Mouse (Mus musculus): Measurements from ENCODE around the gene Cd7.
A peak's percentile ranks its signal among the peaks of the same experiment; 100 is the strongest.

The Cd7 gene

GRCm38 (mm10) chr11:120990126-120990781, 49.0 kb downstream of the Cd7 start:
- peak; percentile 39 to 59 for DNase-seq

DNA sequence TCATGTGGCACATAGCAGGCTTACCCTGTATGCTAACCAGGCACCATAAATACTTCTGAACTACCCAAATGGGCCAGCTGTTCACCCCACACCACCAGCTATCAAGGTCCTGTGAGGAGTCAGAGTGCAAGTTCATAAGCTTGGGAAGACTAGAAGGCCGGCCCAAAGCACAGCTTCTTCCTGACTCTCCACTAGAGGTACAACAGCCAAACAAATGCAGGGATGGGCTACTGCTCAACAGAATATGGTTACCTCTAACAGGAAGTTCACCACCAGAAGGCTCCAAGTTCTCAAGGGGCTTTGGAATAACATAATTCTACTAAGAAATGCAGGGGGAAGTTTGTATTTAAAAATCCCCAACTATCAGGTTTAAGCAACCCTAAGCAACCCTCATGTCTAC, 49.7 kb downstream of the Cd7 start:
- no peak for DNase-seq

DNA sequence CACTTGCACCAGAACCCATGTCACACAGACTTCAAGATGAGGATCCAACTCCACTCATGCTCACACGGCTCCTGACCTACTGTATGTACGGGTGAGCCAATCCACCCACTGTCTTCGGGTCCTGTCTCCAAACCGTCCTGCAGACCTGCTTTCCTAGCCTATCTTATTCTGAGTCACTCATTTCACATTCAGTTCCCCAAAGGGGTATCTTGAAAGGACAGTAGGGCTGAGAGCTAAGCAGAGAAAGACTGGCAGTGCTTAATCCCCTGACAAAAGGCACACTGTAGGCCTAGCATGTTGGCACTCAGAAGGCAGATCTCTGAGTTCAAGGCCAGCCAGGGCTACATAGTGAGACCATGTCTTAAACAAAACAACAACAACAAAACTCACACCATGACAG, 50.8 kb downstream of the Cd7 start:
- no peak for DNase-seq

DNA sequence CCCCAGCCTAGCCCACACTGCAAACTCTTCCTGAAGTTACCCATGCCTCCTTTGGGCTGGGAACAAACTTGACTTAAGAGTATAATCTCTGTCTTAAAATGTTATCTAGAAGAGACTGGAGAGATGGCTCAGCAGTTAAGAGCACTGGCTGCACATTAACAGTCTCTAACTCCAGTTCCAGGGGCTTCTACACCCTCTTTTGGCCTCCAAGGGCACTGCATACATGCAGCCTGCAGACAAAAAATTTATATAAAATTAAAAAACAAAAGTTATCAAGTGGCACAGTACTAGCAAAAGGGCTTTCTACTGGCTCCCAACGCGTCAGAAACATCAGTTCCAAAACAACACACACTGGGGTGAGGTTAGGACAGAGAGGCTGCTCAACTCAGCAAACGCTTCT, 51.6 kb downstream of the Cd7 start:
- peak in 1 of 2 experiments; percentile 12 for DNase-seq

Data from cerebellum, postnatal 25 days (tissue).